Mouse (Mus musculus): ENCODE measurements around the gene Ykt6.

The Ykt6 gene

GRCm38 (mm10) chr11:5949586-5950352 is 5.7 kb upstream of the Ykt6 start, which contains the start of gene Gck:
Gck (minus strand) TSS chr11:5950081.
- DNase-seq (ENCODE audit: low spot score) = no peak

- no peak for DNase-seq (ENCODE audit: low spot score)
Observed at GRCm38 (mm10) chr11:5952501-5952900, 3.0 kb upstream of the Ykt6 start.

- DNase-seq (ENCODE audit: low spot score) = no peak
Observed at GRCm38 (mm10) chr11:5953130-5953765, 2.2 kb upstream of the Ykt6 start.

- no peak for DNase-seq (ENCODE audit: low spot score)
Observed at GRCm38 (mm10) chr11:5954435-5954834, 1.1 kb upstream of the Ykt6 start.

- no peak for DNase-seq (ENCODE audit: low spot score)
Observed at GRCm38 (mm10) chr11:5954965-5955504, 458 bp upstream of the Ykt6 start.

GRCm38 (mm10) chr11:5960051-5960450 is 4.6 kb downstream of the Ykt6 start:
- DNase-seq (ENCODE audit: low spot score) = no peak

- no peak for DNase-seq (ENCODE audit: low spot score)
Observed at GRCm38 (mm10) chr11:5965865-5966264, 10.4 kb downstream of the Ykt6 start.

- DNase-seq (ENCODE audit: low spot score) = no peak
Observed at GRCm38 (mm10) chr11:5966751-5967150, 11.3 kb downstream of the Ykt6 start.

- DNase-seq (ENCODE audit: low spot score) = no peak
Observed at GRCm38 (mm10) chr11:5968223-5968622, 12.7 kb downstream of the Ykt6 start.

- DNase-seq (ENCODE audit: low spot score) = no peak
Observed at GRCm38 (mm10) chr11:5971202-5971601, 15.7 kb downstream of the Ykt6 start.

- peak; percentile 26 for DNase-seq (ENCODE audit: low spot score)
Observed at GRCm38 (mm10) chr11:5973151-5973550, 17.7 kb downstream of the Ykt6 start.

GRCm38 (mm10) chr11:5974053-5974452 is 18.6 kb downstream of the Ykt6 start:
- DNase-seq (ENCODE audit: low spot score) = no peak

- DNase-seq (ENCODE audit: low spot score) = no peak
Observed at GRCm38 (mm10) chr11:5975068-5975467, 19.6 kb downstream of the Ykt6 start.

- DNase-seq (ENCODE audit: low spot score) = no peak
Observed at GRCm38 (mm10) chr11:5976106-5976505, 20.6 kb downstream of the Ykt6 start.

GRCm38 (mm10) chr11:5979088-5979487 is 23.6 kb downstream of the Ykt6 start:
- no peak for DNase-seq (ENCODE audit: low spot score)

- DNase-seq (ENCODE audit: low spot score) = no peak
Observed at GRCm38 (mm10) chr11:5980108-5980507, 24.6 kb downstream of the Ykt6 start.

GRCm38 (mm10) chr11:5980561-5980960 is 25.1 kb downstream of the Ykt6 start:
- DNase-seq (ENCODE audit: low spot score) = no peak

- DNase-seq (ENCODE audit: low spot score) = no peak
Observed at GRCm38 (mm10) chr11:5981323-5981722, 25.8 kb downstream of the Ykt6 start.

GRCm38 (mm10) chr11:5983629-5984028 is 28.1 kb downstream of the Ykt6 start:
- DNase-seq (ENCODE audit: low spot score) = no peak

GRCm38 (mm10) chr11:5988126-5988525 is 32.6 kb downstream of the Ykt6 start:
- no peak for DNase-seq (ENCODE audit: low spot score)

GRCm38 (mm10) chr11:5989954-5990593 is 34.6 kb downstream of the Ykt6 start:
- DNase-seq (ENCODE audit: low spot score) = no peak

- DNase-seq (ENCODE audit: low spot score) = peak; percentile 20
Observed at GRCm38 (mm10) chr11:5990910-5991309, 35.4 kb downstream of the Ykt6 start.

GRCm38 (mm10) chr11:5994212-5994611 is 38.7 kb downstream of the Ykt6 start:
- no peak for DNase-seq (ENCODE audit: low spot score)

Data from yolk sac, embryonic 10.5 days (tissue).